ENCODE assay signal across 7 mouse cellular contexts in genomic region chr7:67259828-67260563, GRCm38 (mm10). TPM values are rescaled to one million over a fixed set of nuclear protein-coding genes. Genes with fewer than 3 reads are reported as not detected.
DNase-seq lines count a peak whose midpoint lies in the region; ATAC-seq lines count a peak whose summit lies in the region.

No protein-coding gene starts in this region.

- H3K4me2 ChIP-seq in lung, embryonic 16.5 days (ENCODE audit: low read depth, low read length) = no peak overlapping the region

- no peak overlapping the region for H3K9ac ChIP-seq in lung, embryonic 16.5 days (ENCODE audit: low read length)

- H3K27ac ChIP-seq in lung, embryonic 16.5 days (ENCODE audit: low read length) = no peak overlapping the region

- peak; percentile 76; the same call in 1 of the 2 replicates for ATAC-seq in lung, embryonic 16.5 days (ENCODE audit: low read depth)

- H3K27me3 ChIP-seq in lung, embryonic 16.5 days (ENCODE audit: control insufficient read depth, insufficient read depth, low read depth, low read length) = no peaks in the 10 kb centered on the region

- 69% methylated on average over 4 of the region's 4 CpGs for WGBS in lung, embryonic 16.5 days

- peak; percentile 13 for DNase-seq in ES-CJ7 (ENCODE audit: low read depth, low spot score)
- DNase-seq in Muller cell, postnatal 12 days (ENCODE audit: inconsistent ontology term) = peak; percentile 13
- peak; percentile 80 for DNase-seq in cerebellum, adult 9-10 months
- peak; percentile 87 for DNase-seq in heart, adult 18-20 months
- DNase-seq in kidney, adult 9 months = peak; percentile 72
- DNase-seq in spleen, postnatal 36 days (ENCODE audit: low spot score in 2 of 2) = peak; percentile 43 to 68

- H3K4me3 ChIP-seq in lung, embryonic 16.5 days (ENCODE audit: low read length) = no peak overlapping the region

- peaks cover 20% of the 10 kb centered on the region for H3K36me3 ChIP-seq in lung, embryonic 16.5 days (ENCODE audit: control insufficient read depth, insufficient read depth, low read length)

- H3K4me1 ChIP-seq in lung, embryonic 16.5 days (replicated peaks; ENCODE audit: control insufficient read depth, insufficient read depth, low read length) = no peaks in the 10 kb centered on the region

- H3K9me3 ChIP-seq in lung, embryonic 16.5 days (ENCODE audit: control insufficient read depth, low read length) = no peaks in the 10 kb centered on the region

RNA-seq across cellular contexts. Expression of gene Lysmd4, which starts 37.7 kb away (rescaled TPM):
- 10 to 100 TPM; 15.2 to 18.1 TPM for total RNA-seq in heart, adult 18-20 months (2021)
- 14.9 and 15.7 TPM in 2 replicates for polyA plus RNA-seq in lung, embryonic 16.5 days (2015; fragmentation: Nextera tagmentation; extraction: Ambion mirVana)

Comparison
In these comparisons a context has a peak if more than half of its experiments do, and no peak if none do; other contexts are left out.
1. DNase-seq: peak in every context shown above with its lines; median percentile 87 in heart, adult 18-20 months; 80 in cerebellum, adult 9-10 months; 72 in kidney, adult 9 months; 56 in spleen, postnatal 36 days; 13 in ES-CJ7; 13 in Muller cell, postnatal 12 days.